Mouse (Mus musculus) kidney, adult 9 months (tissue): ENCODE results near the gene Arl4d.
"Not testable (repeated sequence)": the region's sequence is repeated elsewhere in the genome, so short reads cannot be mapped to it uniquely, and the experiment has no call there.

ENCODE experiments used
- DNase-seq: peaks from one replicate; pipeline ENCODE4 v3.0.0; 2022

The Arl4d gene

GRCm38 (mm10) chr11:101646283-101646794 lies 19.0 kb upstream of the Arl4d start:
- not testable (repeated sequence) for DNase-seq

GRCm38 (mm10) chr11:101647093-101647492 lies 18.2 kb upstream of the Arl4d start:
- not testable (repeated sequence) for DNase-seq

GRCm38 (mm10) chr11:101656356-101656755 lies 9.0 kb upstream of the Arl4d start:
- DNase-seq: no peak

GRCm38 (mm10) chr11:101657528-101657885 lies 7.8 kb upstream of the Arl4d start:
- no peak for DNase-seq

DNA sequence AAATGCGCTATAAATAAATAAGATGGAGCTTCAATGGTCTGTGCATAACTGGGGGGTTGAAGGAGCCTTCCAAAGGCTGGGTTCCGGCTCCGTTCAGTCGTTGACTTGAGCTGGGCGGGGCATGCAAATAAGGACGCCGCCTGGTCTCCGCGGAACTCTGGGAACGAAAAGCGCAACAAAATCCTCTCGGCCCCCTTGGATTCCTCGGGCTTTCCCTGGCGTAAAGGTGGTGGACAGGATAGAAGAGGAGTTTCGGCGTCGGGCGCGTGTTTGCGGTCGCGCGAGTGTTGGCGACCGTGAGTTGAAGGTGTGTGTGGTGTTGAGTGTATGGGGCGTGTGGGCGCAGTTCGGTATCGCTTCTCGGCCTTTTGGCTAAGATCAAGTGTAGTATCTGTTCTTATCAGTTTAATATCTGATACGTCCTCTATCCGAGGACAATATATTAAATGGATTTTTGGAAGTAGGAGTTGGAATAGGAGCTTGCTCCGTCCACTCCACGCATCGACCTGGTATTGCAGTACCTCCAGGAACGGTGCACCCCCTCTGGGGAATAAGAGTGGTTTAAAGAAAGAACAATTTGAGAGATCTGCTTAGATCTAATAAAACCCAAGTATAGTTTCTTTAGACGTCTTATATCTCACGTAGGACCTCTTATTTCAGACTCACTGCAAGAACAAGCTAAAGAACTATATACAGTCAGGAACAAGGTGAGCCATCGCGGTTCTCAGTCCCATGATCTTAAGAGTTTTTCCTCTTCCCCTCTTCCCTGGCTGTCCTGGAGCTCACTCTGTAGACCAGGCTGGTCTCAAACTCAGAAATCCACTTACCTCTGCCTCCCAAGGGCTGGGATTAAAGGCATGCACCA lies 7.2 kb upstream of the Arl4d start:
- peak; percentile 87 for DNase-seq

DNA sequence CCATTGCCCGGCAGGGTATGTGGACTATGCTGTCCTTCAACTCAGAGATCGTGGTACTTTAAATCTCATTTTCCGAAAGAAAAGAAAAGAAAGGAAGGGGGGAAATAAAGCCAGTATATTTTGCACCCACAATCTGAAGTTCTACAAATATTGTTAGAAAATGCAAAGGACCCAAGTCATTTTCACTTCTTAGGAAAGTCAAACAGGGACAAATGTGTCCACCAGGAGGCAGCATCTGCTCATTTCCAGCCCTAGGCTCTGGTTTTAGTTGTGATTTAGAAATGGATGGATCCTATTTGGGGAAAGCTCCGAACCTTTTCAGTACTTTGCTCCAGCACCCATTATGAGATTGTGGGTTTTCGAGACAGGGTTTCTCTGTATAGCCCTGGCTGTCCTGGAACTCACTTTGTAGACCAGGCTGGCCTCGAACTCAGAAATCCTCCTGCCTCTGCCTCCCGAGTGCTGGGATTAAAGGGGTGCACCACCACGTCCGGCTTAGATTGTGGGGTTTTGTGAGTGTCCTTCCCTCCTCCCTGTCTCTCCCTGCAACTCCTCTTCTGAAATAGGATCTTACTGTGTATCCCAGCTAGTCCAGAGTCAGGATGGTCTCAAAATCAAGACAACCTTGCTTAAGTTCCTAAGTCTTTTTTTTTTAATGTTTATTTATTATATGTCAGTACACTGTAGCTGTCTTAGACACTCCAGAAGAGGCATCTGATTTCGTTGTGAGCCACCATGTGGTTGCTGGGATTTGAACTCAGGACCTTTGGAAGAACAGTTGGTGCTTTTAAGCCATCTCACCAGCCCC lies 6.4 kb upstream of the Arl4d start:
- peak; percentile 81 for DNase-seq

DNA sequence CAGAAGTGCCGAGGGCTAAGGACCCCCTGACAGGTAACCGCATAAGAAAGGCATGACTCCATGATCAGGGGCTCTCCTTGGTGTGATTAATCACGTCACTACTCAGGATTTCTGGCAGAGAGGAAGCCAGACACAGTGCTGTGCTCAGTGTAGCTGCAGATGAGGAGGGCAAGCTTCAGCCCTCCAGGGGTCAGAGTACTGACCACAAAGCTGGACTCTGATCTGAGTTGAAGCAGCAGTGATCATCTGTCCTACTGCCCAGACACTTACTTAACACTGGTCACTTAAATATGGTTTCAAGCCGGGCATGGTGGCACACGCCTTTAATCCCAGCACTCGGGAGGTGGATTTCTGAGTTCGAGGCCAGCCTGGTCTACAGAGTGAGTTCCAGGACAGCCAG lies 4.2 kb upstream of the Arl4d start:
- peak; percentile 70 for DNase-seq

GRCm38 (mm10) chr11:101661786-101662185 lies 3.6 kb upstream of the Arl4d start:
- no peak for DNase-seq

GRCm38 (mm10) chr11:101663229-101664027 lies 1.9 kb upstream of the Arl4d start:
- peak; percentile 63 for DNase-seq

GRCm38 (mm10) chr11:101665636-101665992 lies 273 bp downstream of the Arl4d start:
- DNase-seq: no peak

- peak; percentile 42 for DNase-seq
Observed at GRCm38 (mm10) chr11:101666626-101667345, 1.4 kb downstream of the Arl4d start.

DNA sequence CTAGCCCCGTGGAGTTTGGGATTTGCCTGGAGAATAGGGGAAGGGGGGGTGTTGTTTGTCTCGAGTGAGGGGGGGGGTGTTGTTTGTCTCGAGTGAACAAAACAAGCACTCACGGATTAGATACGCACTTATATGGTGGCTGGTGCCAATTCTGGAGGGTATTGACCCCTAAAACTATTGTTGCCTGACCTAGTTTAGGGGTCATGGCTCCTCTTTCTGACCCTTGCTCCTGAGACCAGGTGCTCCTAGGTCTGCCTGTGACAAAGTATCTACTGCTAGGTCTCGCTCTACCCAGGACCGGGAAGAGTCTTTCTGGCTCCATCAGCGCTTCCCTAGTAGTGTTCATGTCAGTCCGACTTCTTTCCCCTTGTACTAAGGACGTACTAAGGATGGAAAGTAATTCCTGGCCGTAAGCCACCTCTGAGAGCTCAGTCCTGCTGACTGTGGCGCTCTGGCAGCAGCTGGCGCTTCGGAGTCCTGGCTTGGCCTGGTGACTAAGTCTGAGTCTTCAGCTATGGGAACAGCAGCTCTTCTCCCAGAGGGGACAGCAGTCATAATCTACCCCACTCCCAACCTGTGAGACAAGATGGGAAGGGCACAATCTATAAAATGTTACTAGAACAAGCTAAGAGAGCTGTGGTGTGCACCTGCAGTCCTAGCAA lies 2.7 kb downstream of the Arl4d start:
- peak; percentile 72 for DNase-seq

DNA sequence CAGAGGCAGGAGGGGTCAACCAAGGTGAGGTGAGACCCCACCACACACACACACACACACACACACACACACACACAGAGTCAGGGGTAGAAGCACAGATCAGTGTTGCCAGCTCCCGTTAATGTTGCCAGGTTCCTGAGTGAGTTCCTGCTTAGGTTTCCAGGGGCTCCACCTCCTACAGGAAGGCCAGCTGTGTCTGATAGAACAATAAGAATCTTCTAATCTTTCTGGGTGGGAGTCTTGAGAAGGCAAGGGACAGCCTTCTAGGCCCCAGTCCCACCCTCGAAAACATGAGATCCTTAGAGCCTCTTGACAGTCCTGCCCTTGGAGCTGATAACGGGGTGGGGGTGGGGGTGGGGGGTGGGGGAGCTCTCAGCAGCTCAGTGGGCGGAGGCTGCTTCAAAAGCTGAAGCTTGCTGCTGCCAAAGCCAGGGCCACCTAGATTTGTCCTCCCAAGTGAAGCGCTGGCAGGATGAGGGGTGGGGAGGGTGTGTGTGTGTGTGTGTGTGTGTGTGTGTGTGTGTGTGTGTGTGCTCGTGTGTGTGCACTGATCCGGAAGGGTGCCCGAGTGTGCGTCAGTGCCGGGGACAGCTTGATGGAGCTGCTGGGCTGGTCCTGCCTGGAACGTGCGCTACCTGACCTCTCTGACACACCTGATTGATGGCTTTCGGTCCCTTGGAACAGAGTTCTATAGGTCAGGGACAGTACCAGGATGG lies 3.4 kb downstream of the Arl4d start:
- peak; percentile 63 for DNase-seq

DNA sequence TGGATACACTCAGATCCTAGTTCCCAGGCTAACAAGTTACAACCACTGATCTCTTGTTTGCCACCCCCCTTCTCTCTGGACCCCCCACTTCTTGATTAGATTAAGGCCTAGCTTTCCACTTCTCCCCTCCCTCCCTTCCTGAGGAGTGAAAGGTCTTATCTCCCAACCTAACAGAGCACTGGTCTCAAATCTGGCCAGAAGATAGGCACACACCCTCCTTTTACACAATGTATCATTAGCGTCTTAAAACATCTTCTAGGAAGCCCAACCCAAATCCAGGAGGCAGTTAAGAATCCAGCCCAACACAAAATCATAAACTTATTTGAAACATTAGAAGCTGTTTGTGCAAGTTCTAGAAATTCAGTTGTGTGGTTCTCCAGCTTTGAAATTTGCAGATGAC lies 5.0 kb downstream of the Arl4d start:
- no peak for DNase-seq

DNA sequence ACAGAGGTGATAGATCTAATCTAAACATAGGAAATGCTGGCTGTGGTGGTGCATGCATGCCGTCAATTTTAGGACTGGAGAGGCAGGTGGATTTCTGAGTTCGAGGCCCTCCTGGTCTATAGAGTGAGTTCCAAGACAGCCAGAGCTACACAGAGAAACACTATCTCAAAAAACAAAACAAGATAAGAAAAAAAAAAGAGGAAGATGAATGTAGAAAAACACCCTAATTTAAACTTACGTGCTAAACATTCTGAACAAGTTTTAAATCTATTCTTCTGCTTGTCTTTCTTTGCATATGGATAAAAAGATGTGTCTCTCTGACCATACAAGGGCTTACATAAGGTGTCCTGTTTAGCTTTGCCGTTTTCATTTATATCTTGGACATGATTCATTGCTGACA lies 5.9 kb downstream of the Arl4d start:
- DNase-seq: no peak

DNA sequence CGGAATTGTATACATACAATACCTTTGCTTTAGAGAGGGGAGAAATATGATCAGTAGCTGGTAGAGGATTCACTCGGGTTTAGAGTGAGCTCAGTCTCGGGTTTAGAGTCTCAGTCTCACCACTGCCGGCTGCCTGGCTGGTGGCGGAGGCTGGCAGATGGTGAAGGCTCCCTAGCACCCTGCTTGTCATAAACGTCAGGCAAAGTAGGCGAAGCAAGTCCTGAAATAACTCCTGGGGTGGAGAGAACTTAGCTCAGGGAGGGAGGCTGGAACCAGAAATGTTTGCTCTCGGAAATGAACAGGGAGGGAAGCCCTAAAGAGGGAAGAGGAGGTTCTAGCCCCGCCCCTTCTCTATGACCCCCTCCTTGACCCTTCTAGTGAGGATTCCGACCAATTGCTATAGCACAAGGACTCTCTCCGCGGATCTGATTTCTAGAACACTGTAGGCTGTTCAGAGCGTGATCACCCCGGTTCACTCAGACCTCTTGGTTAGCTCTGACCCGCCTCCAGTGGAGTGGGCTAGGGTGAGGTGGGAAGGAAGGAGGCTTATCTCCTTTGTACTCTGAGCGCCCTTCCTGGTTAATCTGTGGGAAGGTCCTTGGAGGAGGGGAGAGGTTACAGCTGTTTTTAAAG lies 7.8 kb downstream of the Arl4d start:
- DNase-seq: no peak

- no peak for DNase-seq
Observed at GRCm38 (mm10) chr11:101674106-101674505, 8.8 kb downstream of the Arl4d start.

DNA sequence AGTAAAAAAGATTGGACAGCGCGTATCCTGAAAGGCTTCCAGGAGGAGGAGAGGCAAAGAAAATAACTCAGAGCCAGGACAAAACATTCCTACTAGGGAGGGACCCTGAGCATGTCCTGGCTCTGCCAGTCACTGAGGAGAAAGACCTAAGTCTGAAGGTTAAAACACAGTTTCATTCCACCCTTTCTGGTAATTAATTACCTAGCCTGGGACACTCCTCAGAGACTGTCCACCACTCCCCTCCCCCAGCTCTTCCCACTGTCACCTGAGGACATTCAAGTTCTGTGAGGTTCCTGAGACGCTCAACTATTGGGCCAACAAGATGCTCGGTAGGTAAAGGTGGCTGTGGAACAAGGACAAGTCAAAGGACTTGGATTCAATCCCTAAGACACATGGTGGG lies 10.0 kb downstream of the Arl4d start:
- DNase-seq: peak; percentile 91

DNA sequence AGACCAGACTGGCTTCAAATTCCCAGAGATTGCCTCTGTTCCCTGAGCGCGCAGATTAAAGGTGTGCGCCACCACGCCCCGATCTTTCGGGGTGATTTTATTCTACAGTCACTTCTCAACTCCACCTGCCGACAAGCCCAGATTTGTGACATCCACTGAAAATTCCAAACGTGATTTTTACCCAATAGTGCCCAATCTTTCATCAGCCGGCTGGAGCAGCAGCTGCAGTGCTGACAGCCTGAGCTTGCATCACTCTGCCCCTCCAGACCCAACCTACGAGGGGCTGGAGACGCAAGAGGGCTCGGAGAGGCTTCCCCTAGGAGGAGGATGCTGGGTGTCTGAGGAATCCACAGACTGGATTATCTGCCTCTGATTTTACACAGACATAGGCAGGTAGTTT lies 12.3 kb downstream of the Arl4d start:
- DNase-seq: no peak

DNA sequence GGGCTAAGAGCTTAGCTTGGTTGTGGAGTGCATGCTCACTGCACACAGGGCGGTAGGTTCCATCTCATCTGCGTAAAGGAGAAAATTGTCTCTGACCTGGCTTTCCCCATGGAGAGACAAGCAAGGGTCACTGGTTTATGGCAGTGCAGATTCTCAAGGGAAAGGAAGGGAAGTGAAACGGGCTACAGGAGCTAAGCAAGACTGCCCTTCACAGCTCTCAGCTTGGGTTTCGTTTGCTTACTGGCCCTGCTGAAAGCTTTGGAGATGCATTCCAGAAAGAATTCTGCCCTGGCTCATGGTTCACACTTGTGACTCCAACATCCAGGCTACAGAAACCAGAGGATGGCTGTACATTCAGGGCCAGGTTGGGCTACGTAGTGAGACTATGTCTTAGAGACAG lies 13.4 kb downstream of the Arl4d start:
- no peak for DNase-seq

DNA sequence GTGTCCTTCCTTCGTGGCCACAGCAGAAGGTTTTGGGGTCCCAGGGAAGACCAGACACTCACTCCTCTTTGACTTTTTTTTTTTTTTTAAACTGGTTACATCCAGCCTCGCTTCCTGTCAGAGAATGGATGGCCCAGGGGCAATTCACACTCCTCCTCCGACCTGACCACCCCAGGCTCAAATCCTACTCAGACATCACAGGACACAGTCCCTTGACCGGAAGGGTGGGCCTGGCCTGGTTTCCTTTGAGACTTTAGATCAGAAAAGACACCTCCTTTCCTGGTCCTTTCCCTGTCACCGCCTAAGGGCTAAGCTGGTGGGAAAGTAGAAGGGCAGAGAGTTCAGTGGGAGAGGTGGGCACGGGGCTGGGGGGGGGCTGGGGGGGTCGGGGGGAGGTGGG lies 14.6 kb downstream of the Arl4d start:
- no peak for DNase-seq
